Mouse (Mus musculus): Measurements from ENCODE around the gene Gm10577. TPM values are rescaled to one million over a fixed set of nuclear protein-coding genes. Genes with fewer than 3 reads are reported as not detected.

The Gm10577 gene
- polyA plus RNA-seq, 3 experiments from 2014 or later, result not detected

- ATAC-seq, result no peak
These were observed 25.8 kb downstream of the Gm10577 start for GRCm38 (mm10) chr4:100994442-100995255.

GRCm38 (mm10) chr4:100992086-100992485 lies 28.4 kb downstream of the Gm10577 start:
- no peak for ATAC-seq

GRCm38 (mm10) chr4:100990996-100991395 lies 29.5 kb downstream of the Gm10577 start:
- no peak for ATAC-seq

GRCm38 (mm10) chr4:100988231-100988799 lies 32.2 kb downstream of the Gm10577 start:
- ATAC-seq, result no peak

GRCm38 (mm10) chr4:100987187-100987586 lies 33.3 kb downstream of the Gm10577 start:
- no peak for ATAC-seq

- ATAC-seq, result no peak
These were observed 43.0 kb downstream of the Gm10577 start for GRCm38 (mm10) chr4:100977522-100977921.

- no peak for ATAC-seq
These were observed 46.0 kb downstream of the Gm10577 start for GRCm38 (mm10) chr4:100974455-100975035.

- ATAC-seq, result no peak
These were observed 46.6 kb downstream of the Gm10577 start for GRCm38 (mm10) chr4:100973641-100974454.

Other genes with a start within 250 kb of the Gm10577 start
- gene Cachd1, start 244.0 kb downstream of the Gm10577 start, polyA plus RNA-seq (2017; shearing (Covaris generic)), result not detected
- 1 to 10 TPM; 1.7 to 2.6 (median 2.3) TPM for gene Raver2, start 48.3 kb upstream of the Gm10577 start, polyA plus RNA-seq (2017; shearing (Covaris generic))
- gene Jak1, start 244.6 kb upstream of the Gm10577 start, polyA plus RNA-seq (2017; shearing (Covaris generic)), result 100 to 1,000 TPM; 317 to 371 (median 344) TPM

Data from inflammation-experienced regulatory T-cells, adult 6 months (primary cell).